Mouse (Mus musculus) kidney, adult 11 months (tissue): ENCODE measurements at regions not wholly inside any gene's neighbourhood (a gene's known extent, or its start where the extent isn't known, plus 50 kb on each side); places are given as distances from the start of the nearest gene placed in this dataset.

Source experiments
- DNase-seq: peaks from one replicate; pipeline ENCODE4 v3.0.0; 2022

- no peak for DNase-seq
These were observed 227.8 kb upstream of the Prox1 start for GRCm38 (mm10) chr1:190398308-190398707.

GRCm38 (mm10) chr1:190397811-190398210 lies 227.3 kb upstream of the Prox1 start:
- DNase-seq = no peak

- DNase-seq = no peak
These were observed 222.5 kb upstream of the Prox1 start for GRCm38 (mm10) chr1:190393061-190393460.

GRCm38 (mm10) chr1:190388853-190389252 lies 218.3 kb upstream of the Prox1 start:
- no peak for DNase-seq

GRCm38 (mm10) chr1:190384555-190384954 lies 214.0 kb upstream of the Prox1 start:
- DNase-seq = no peak

GRCm38 (mm10) chr1:190383256-190383838 lies 212.8 kb upstream of the Prox1 start:
- no peak for DNase-seq

- DNase-seq = no peak
These were observed 209.6 kb upstream of the Prox1 start for GRCm38 (mm10) chr1:190380151-190380550.

GRCm38 (mm10) chr1:190375160-190375880 lies 204.8 kb upstream of the Prox1 start:
- DNase-seq = no peak

GRCm38 (mm10) chr1:190374270-190374669 lies 203.8 kb upstream of the Prox1 start:
- DNase-seq = peak; percentile 79

GRCm38 (mm10) chr1:190366631-190367030 lies 196.1 kb upstream of the Prox1 start:
- peak; percentile 82 for DNase-seq

- peak; percentile 24 for DNase-seq
These were observed 194.6 kb upstream of the Prox1 start for GRCm38 (mm10) chr1:190365126-190365525.

- peak; percentile 36 for DNase-seq
These were observed 190.1 kb upstream of the Prox1 start for GRCm38 (mm10) chr1:190360661-190361060.

GRCm38 (mm10) chr1:190357779-190358178 lies 187.3 kb upstream of the Prox1 start:
- DNase-seq = peak; percentile 84

GRCm38 (mm10) chr1:190347610-190348009 lies 177.1 kb upstream of the Prox1 start:
- no peak for DNase-seq

GRCm38 (mm10) chr1:190340715-190341114 lies 170.2 kb upstream of the Prox1 start:
- no peak for DNase-seq

GRCm38 (mm10) chr1:190334471-190334870 lies 164.0 kb upstream of the Prox1 start:
- DNase-seq = no peak

- no peak for DNase-seq
These were observed 163.5 kb upstream of the Prox1 start for GRCm38 (mm10) chr1:190334053-190334452.

GRCm38 (mm10) chr1:190332001-190332400 lies 161.5 kb upstream of the Prox1 start:
- peak; percentile 8 for DNase-seq

- peak; percentile 44 for DNase-seq
These were observed 154.0 kb upstream of the Prox1 start for GRCm38 (mm10) chr1:190324562-190324961.

GRCm38 (mm10) chr1:190323671-190324070 lies 153.2 kb upstream of the Prox1 start:
- DNase-seq = no peak

- DNase-seq = peak; percentile 28
These were observed 145.7 kb upstream of the Prox1 start for GRCm38 (mm10) chr1:190316175-190316574.

- peak; percentile 13 for DNase-seq
These were observed 139.3 kb upstream of the Prox1 start for GRCm38 (mm10) chr1:190309831-190310230.

- DNase-seq = no peak
These were observed 137.2 kb upstream of the Prox1 start for GRCm38 (mm10) chr1:190307751-190308150.

GRCm38 (mm10) chr1:190297666-190298327 lies 127.3 kb upstream of the Prox1 start:
- DNase-seq = no peak
